19 mouse cellular contexts compared by ENCODE assay signal in the genomic region with DNA sequence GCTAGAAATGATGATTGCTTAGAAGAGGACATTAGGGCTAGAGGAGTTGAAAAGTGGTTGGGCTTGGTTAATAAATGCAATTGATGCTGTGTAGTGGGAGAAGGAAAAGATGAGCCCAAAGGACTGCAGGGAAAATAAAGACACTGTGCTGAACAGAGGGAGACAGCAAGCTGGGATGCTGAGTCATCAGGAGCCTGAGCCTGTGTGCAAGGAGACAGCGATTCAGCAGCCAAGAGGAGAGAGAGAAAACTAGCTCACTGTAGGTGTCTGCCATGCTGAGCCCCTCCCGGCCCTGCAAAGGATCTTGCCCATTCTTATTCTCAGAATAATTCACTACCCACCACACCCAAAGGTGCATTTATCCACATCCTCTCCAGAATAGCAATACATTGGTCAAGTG.
DNase-seq lines count a peak whose midpoint lies in the region; ATAC-seq and TF ChIP-seq lines count a peak whose summit lies in the region.
"Had no signal": no experiment of that assay in that cellular context is flagged by ENCODE, and none has a peak within 500 bp of the region (broad histone marks: within the 10 kb centered on the region; RNA-seq: fewer than 3 reads in every experiment).

No protein-coding gene starts in this region.

- H3K27me3 ChIP-seq in hindbrain, embryonic 13.5 days: no peaks in the 10 kb centered on the region
- no peaks in the 10 kb centered on the region for H3K27me3 ChIP-seq in limb, embryonic 10.5 days (ENCODE audit: low read depth, poor library complexity, severe bottlenecking)
- H3K27me3 ChIP-seq: embryonic facial prominence, embryonic 13.5 days; liver, embryonic 13.5 days; neural tube, embryonic 13.5 days had no signal

- no peak overlapping the region for H3K4me2 ChIP-seq in hindbrain, embryonic 13.5 days
- H3K4me2 ChIP-seq: embryonic facial prominence, embryonic 13.5 days; liver, embryonic 13.5 days; neural tube, embryonic 13.5 days had no signal

- no peaks in the 10 kb centered on the region for H3K9me3 ChIP-seq in hindbrain, embryonic 13.5 days
- no peaks in the 10 kb centered on the region for H3K9me3 ChIP-seq in limb, embryonic 10.5 days (replicated peaks)
- H3K9me3 ChIP-seq: embryonic facial prominence, embryonic 13.5 days; hindbrain, embryonic 10.5 days; liver, embryonic 13.5 days; neural tube, embryonic 13.5 days had no signal

- H3K9ac ChIP-seq in hindbrain, embryonic 13.5 days: no peak overlapping the region
- H3K9ac ChIP-seq: embryonic facial prominence, embryonic 13.5 days; liver, embryonic 13.5 days; neural tube, embryonic 13.5 days had no signal

- H3K4me1 ChIP-seq in hindbrain, embryonic 13.5 days (replicated peaks): no peaks in the 10 kb centered on the region
- peaks cover 5% of the 10 kb centered on the region for H3K4me1 ChIP-seq in limb, embryonic 10.5 days
- H3K4me1 ChIP-seq: embryonic facial prominence, embryonic 13.5 days; liver, embryonic 13.5 days; neural tube, embryonic 13.5 days had no signal

- no peak for TF ChIP-seq CTCF in layer of hippocampus, adult 2 months (conservative IDR thresholded peaks at IDR 0.05)

- peak; percentile 20 for DNase-seq in adrenal gland, postnatal 25 days
- no peak for DNase-seq in adrenal gland, adult 18-20 months (ENCODE audit: low spot score in 2 of 2)
- DNase-seq in layer of hippocampus, adult 2 months (ENCODE audit: low spot score in 2 of 2): peak; percentile 21 to 42
- no peak for DNase-seq in layer of hippocampus, adult 9-10 months (ENCODE audit: low spot score)
- DNase-seq in 3T3-L1 (ENCODE audit: low read depth, low spot score): peak; percentile 19
- peak; percentile 47 for DNase-seq in layer of hippocampus, adult 9-11 months
- DNase-seq in limb, embryonic 10.5 days (ENCODE audit: low spot score): no peak
- DNase-seq: cerebellum, adult 11 months; gastrocnemius, adult 2 months; heart, adult 11 months; liver, embryonic 13.5 days; lung, postnatal 10 days; thymus, postnatal 14 days had no signal

- WGBS in hindbrain, embryonic 13.5 days: 66% methylated on average over 2 of the region's 2 CpGs
- WGBS in limb, embryonic 10.5 days: 83% methylated on average over 2 of the region's 2 CpGs

- no peak overlapping the region for H3K4me3 ChIP-seq in layer of hippocampus, adult 2 months
- H3K4me3 ChIP-seq in hindbrain, embryonic 13.5 days: no peak overlapping the region
- no peak overlapping the region for H3K4me3 ChIP-seq in limb, embryonic 10.5 days
- H3K4me3 ChIP-seq: embryonic facial prominence, embryonic 13.5 days; gastrocnemius, adult 2 months; hindbrain, embryonic 10.5 days; liver, embryonic 13.5 days; neural tube, embryonic 13.5 days had no signal

- H3K36me3 ChIP-seq in hindbrain, embryonic 13.5 days: no peaks in the 10 kb centered on the region
- no peaks in the 10 kb centered on the region for H3K36me3 ChIP-seq in limb, embryonic 10.5 days
- H3K36me3 ChIP-seq: embryonic facial prominence, embryonic 13.5 days; hindbrain, embryonic 10.5 days; liver, embryonic 13.5 days; neural tube, embryonic 13.5 days had no signal

- ATAC-seq in hindbrain, embryonic 13.5 days (ENCODE audit: low FRiP score): no peak
- ATAC-seq: inflammation-experienced regulatory T-cells, adult 6 months had no signal

- peak overlapping the region; percentile 63 for H3K27ac ChIP-seq in layer of hippocampus, adult 2 months
- no peak overlapping the region for H3K27ac ChIP-seq in hindbrain, embryonic 13.5 days
- no peak overlapping the region for H3K27ac ChIP-seq in limb, embryonic 10.5 days
- H3K27ac ChIP-seq: embryonic facial prominence, embryonic 13.5 days; gastrocnemius, adult 2 months; hindbrain, embryonic 10.5 days; kidney, postnatal 0 days; liver, embryonic 13.5 days; neural tube, embryonic 13.5 days had no signal

Comparison
In these comparisons a context has a peak if more than half of its experiments do, and no peak if none do; other contexts are left out.
1. DNase-seq: peak in adrenal gland, postnatal 25 days (single experiment), layer of hippocampus, adult 2 months (2 of 2), 3T3-L1 (single experiment) and layer of hippocampus, adult 9-11 months (single experiment); none in adrenal gland, adult 18-20 months (0 of 2), layer of hippocampus, adult 9-10 months (single experiment) and limb, embryonic 10.5 days (single experiment).